Mouse (Mus musculus) layer of hippocampus, postnatal 36 days (tissue): ENCODE results near the gene Pir. TPM values are rescaled to one million over a fixed set of nuclear protein-coding genes. Genes with fewer than 3 reads are reported as not detected.

ENCODE experiments used
- total RNA-seq, 2 experiments: library from RNA; stranded (reverse); gene quantifications; 2 replicates each; pipeline ENCODE4 v1.2.3; 2021

The Pir gene
- total RNA-seq, 2 experiments from 2014 or later, result 5.8 to 6.6 TPM

Other genes starting within 250 kb of the Pir start
- 1 to 10 TPM; 2.6 to 3.9 TPM for gene Car5b, start 241.4 kb upstream of the Pir start, total RNA-seq
- gene Siah1b, start 192.9 kb upstream of the Pir start, total RNA-seq, result 10 to 100 TPM in 1 of 2 experiments, 1 to 10 TPM in 1; 9.5 to 14.8 TPM
- gene Cltrn, start 180.5 kb upstream of the Pir start, total RNA-seq, result not detected
- gene Ace2, start 130.0 kb upstream of the Pir start, total RNA-seq, result 1 to 10 TPM; 1.1 to 1.3 TPM
- under 1 TPM; 0.70 to 0.81 TPM for gene Bmx, start 11.2 kb upstream of the Pir start, total RNA-seq
- gene Vegfd, start 104.0 kb downstream of the Pir start, total RNA-seq, result 1 to 10 TPM; 1.6 to 2.0 TPM
- gene Piga, start 150.4 kb downstream of the Pir start, total RNA-seq, result 10 to 100 TPM; 10.6 to 12.3 TPM
- 1 to 10 TPM; 1.1 to 1.9 TPM for gene Asb11, start 167.6 kb downstream of the Pir start, total RNA-seq
- not detected for gene Asb9, start 237.0 kb downstream of the Pir start, total RNA-seq